ENCODE assay signal across 9 mouse cellular contexts in the genomic region with DNA sequence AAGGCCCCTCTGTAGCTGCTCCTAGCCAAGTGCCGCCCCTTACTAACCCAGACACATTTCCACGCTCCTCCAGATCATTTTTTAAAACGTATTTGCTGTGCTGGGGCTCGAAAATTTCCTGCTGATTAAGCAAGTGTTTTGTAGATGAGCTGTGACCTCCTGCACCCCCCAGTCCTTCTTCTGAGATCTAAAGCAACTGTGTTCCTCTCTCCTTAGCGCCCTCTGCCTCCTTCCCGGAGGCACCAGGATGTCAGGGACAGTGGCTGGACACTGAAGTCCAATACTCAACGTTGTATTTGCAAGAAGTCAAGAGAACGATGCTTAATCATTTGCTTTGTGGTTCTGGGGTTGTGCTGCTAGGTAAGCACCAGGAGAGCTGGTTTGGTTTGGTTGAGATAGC. TPM values are rescaled to one million over a fixed set of nuclear protein-coding genes. Genes with fewer than 3 reads are reported as not detected.
DNase-seq lines count a peak whose midpoint lies in the region; ATAC-seq and TF ChIP-seq lines count a peak whose summit lies in the region.
"Had no signal": no experiment of that assay in that cellular context is flagged by ENCODE, and none has a peak within 500 bp of the region (broad histone marks: within the 10 kb centered on the region; RNA-seq: fewer than 3 reads in every experiment).

No protein-coding gene starts in this region.

- H3K27me3 ChIP-seq in forebrain, embryonic 10.5 days (ENCODE audit: poor library complexity, severe bottlenecking), result peaks cover 62% of the 10 kb centered on the region
- no peaks in the 10 kb centered on the region for H3K27me3 ChIP-seq in forebrain, embryonic 16.5 days (replicated peaks; ENCODE audit: control insufficient read depth, insufficient read depth, low read length)
- no peaks in the 10 kb centered on the region for H3K27me3 ChIP-seq in testis, adult 2 months (ENCODE audit: control insufficient read depth, insufficient read depth, low read length)
- peaks cover 25% of the 10 kb centered on the region for H3K27me3 ChIP-seq in liver, embryonic 14.5 days (ENCODE audit: control insufficient read depth, insufficient read depth, low read length)

- TF ChIP-seq CTCF in testis, adult 2 months (IDR thresholded peaks at IDR 0.05; ENCODE audit: control insufficient read depth, insufficient read depth, insufficient replicate concordance, low read depth, low read length), result no peak
- TF ChIP-seq CTCF in liver, embryonic 14.5 days (IDR thresholded peaks at IDR 0.05; ENCODE audit: low read depth), result no peak

- H3K4me3 ChIP-seq in forebrain, embryonic 10.5 days, result peak overlapping the region; percentile 43
- no peak overlapping the region for H3K4me3 ChIP-seq in forebrain, embryonic 16.5 days (replicated peaks; ENCODE audit: low read length)
- H3K4me3 ChIP-seq in testis, adult 2 months (ENCODE audit: control insufficient read depth, low read depth, low read length), result peak overlapping the region; percentile 60
- no peak overlapping the region for H3K4me3 ChIP-seq in liver, embryonic 14.5 days (ENCODE audit: insufficient read depth in 1 of 2, low read depth in 2 of 2, low read length in 2 of 2)

- H3K9ac ChIP-seq in forebrain, embryonic 16.5 days (replicated peaks; ENCODE audit: low read depth, low read length), result no peak overlapping the region
- H3K9ac ChIP-seq in liver, embryonic 14.5 days (replicated peaks), result no peak overlapping the region

- H3K4me2 ChIP-seq in forebrain, embryonic 16.5 days (ENCODE audit: low read length), result no peak overlapping the region
- peak overlapping the region; percentile 32; the same call in 1 of the 2 replicates for H3K4me2 ChIP-seq in liver, embryonic 14.5 days (ENCODE audit: low read depth)

- no peak for TF ChIP-seq POLR2A in testis, adult 2 months (IDR thresholded peaks at IDR 0.05; ENCODE audit: control insufficient read depth, low read depth, low read length)

- H3K36me3 ChIP-seq in forebrain, embryonic 10.5 days (replicated peaks), result peaks cover 10% of the 10 kb centered on the region
- H3K36me3 ChIP-seq in forebrain, embryonic 16.5 days (ENCODE audit: control insufficient read depth, insufficient read depth), result no peaks in the 10 kb centered on the region
- H3K36me3 ChIP-seq in testis, adult 2 months (ENCODE audit: control insufficient read depth, insufficient read depth, low read length), result no peaks in the 10 kb centered on the region; the same call in 1 of the 2 replicates
- no peaks in the 10 kb centered on the region for H3K36me3 ChIP-seq in liver, embryonic 14.5 days (replicated peaks; ENCODE audit: control insufficient read depth, insufficient read depth, low read depth)

- no peak for ATAC-seq in forebrain, embryonic 16.5 days
- no peak for ATAC-seq in liver, embryonic 14.5 days (ENCODE audit: insufficient read depth)
- no peak for ATAC-seq in megakaryocyte, adult 5-6 weeks (ENCODE audit: poor library complexity, severe bottlenecking)

- no peak for DNase-seq in forebrain, embryonic 10.5 days (ENCODE audit: extremely low spot score, low spot score)
- DNase-seq in testis, postnatal 10 days (ENCODE audit: low spot score), result no peak
- DNase-seq in liver, embryonic 14.5 days (ENCODE audit: low read depth in 3 of 3, low spot score in 3 of 3), result no peak
- DNase-seq in MN1 (ENCODE audit: low spot score), result no peak
- no peak for DNase-seq in urinary bladder, postnatal 25 days (ENCODE audit: low spot score)
- DNase-seq: gastrocnemius, postnatal 36 days had no signal

- H3K27ac ChIP-seq in forebrain, embryonic 10.5 days, result no peak overlapping the region
- no peak overlapping the region for H3K27ac ChIP-seq in forebrain, embryonic 16.5 days (ENCODE audit: low read length)
- no peak overlapping the region for H3K27ac ChIP-seq in testis, adult 2 months (ENCODE audit: control insufficient read depth, insufficient read depth, low read depth, low read length)
- H3K27ac ChIP-seq in liver, embryonic 14.5 days, result no peak overlapping the region

- no peak for TF ChIP-seq EP300 in liver, embryonic 14.5 days (IDR thresholded peaks at IDR 0.05; ENCODE audit: low read depth)

- WGBS in forebrain, embryonic 10.5 days, result 12% methylated on average over 8 of the region's 8 CpGs
- 27% methylated on average over 8 of the region's 8 CpGs for WGBS in forebrain, embryonic 16.5 days
- 12% methylated on average over 8 of the region's 8 CpGs for WGBS in liver, embryonic 14.5 days (ENCODE audit: insufficient replicate concordance)

- H3K9me3 ChIP-seq in forebrain, embryonic 10.5 days, result no peaks in the 10 kb centered on the region
- no peaks in the 10 kb centered on the region for H3K9me3 ChIP-seq in forebrain, embryonic 16.5 days (ENCODE audit: control insufficient read depth, low read length)
- no peaks in the 10 kb centered on the region for H3K9me3 ChIP-seq in liver, embryonic 14.5 days (ENCODE audit: control insufficient read depth, low read length)

- peaks cover 22% of the 10 kb centered on the region for H3K4me1 ChIP-seq in forebrain, embryonic 10.5 days
- 0 out of 2 replicates have a peak, but pooled peaks cover 2% of the 10 kb centered on the region for H3K4me1 ChIP-seq in forebrain, embryonic 16.5 days (replicated peaks; ENCODE audit: control insufficient read depth, insufficient read depth, low read length)
- peaks cover 22% of the 10 kb centered on the region for H3K4me1 ChIP-seq in testis, adult 2 months (ENCODE audit: control insufficient read depth, insufficient read depth, low read length)
- H3K4me1 ChIP-seq in liver, embryonic 14.5 days (replicated peaks; ENCODE audit: control insufficient read depth in 2 of 2, insufficient read depth in 2 of 2, low read length in 1 of 2), result peaks cover 0 to 2% of the 10 kb centered on the region in 2 experiments; a peak in 1 of 4 replicates

RNA-seq across cellular contexts. Expression of gene Slc22a7, which starts 23.1 kb away (rescaled TPM):
- polyA plus RNA-seq in forebrain, embryonic 10.5 days (2016; fragmentation: Nextera tagmentation; extraction: Ambion mirVana), result not detected in 2 replicates
- not detected in 2 replicates for polyA plus RNA-seq in forebrain, embryonic 16.5 days (2015; fragmentation: Nextera tagmentation; extraction: Ambion mirVana)
- polyA plus RNA-seq in testis, adult 2 months (2012; rRNA removed), result 1.3 and 1.5 TPM in 2 replicates
- 0.03 and 0.04 TPM in 2 replicates for polyA plus RNA-seq in liver, embryonic 14.5 days (2012; rRNA removed)
- 0.09 TPM in 1 of 2 replicates, not detected in the other for polyA plus RNA-seq in liver, embryonic 14.5 days (2014; fragmentation: Nextera tagmentation; extraction: Ambion mirVana)
- not detected in 2 replicates for total RNA-seq in megakaryocyte, adult 5-6 weeks (2015)
- not detected in 2 replicates for total RNA-seq in megakaryocyte, adult 5-6 weeks (2017)
- total RNA-seq: gastrocnemius, postnatal 36 days had no signal

RNA-seq across cellular contexts. Expression of gene Ttbk1, which starts 26.1 kb away (rescaled TPM):
- polyA plus RNA-seq in forebrain, embryonic 10.5 days (2016; fragmentation: Nextera tagmentation; extraction: Ambion mirVana), result 0.71 and 1.1 TPM in 2 replicates
- 5.1 and 5.6 TPM in 2 replicates for polyA plus RNA-seq in forebrain, embryonic 16.5 days (2015; fragmentation: Nextera tagmentation; extraction: Ambion mirVana)
- polyA plus RNA-seq in testis, adult 2 months (2012; rRNA removed), result 80.7 and 92.4 TPM in 2 replicates
- polyA plus RNA-seq in liver, embryonic 14.5 days (2012; rRNA removed), result 0.02 and 0.04 TPM in 2 replicates
- polyA plus RNA-seq in liver, embryonic 14.5 days (2014; fragmentation: Nextera tagmentation; extraction: Ambion mirVana), result not detected in 2 replicates
- total RNA-seq in megakaryocyte, adult 5-6 weeks (2015), result not detected in 2 replicates
- 0.04 TPM in 1 of 2 replicates, not detected in the other for total RNA-seq in megakaryocyte, adult 5-6 weeks (2017)

RNA-seq across cellular contexts. Expression of gene Crip3, which starts 32.6 kb away (rescaled TPM):
- 0.76 TPM in 1 of 2 replicates, not detected in the other for polyA plus RNA-seq in forebrain, embryonic 10.5 days (2016; fragmentation: Nextera tagmentation; extraction: Ambion mirVana)
- 2.1 and 2.2 TPM in 2 replicates for polyA plus RNA-seq in forebrain, embryonic 16.5 days (2015; fragmentation: Nextera tagmentation; extraction: Ambion mirVana)
- polyA plus RNA-seq in testis, adult 2 months (2012; rRNA removed), result 7.4 and 8.5 TPM in 2 replicates
- polyA plus RNA-seq in liver, embryonic 14.5 days (2012; rRNA removed), result 0.05 TPM in 1 of 2 replicates, not detected in the other
- not detected in 2 replicates for polyA plus RNA-seq in liver, embryonic 14.5 days (2014; fragmentation: Nextera tagmentation; extraction: Ambion mirVana)
- not detected in 2 replicates for total RNA-seq in megakaryocyte, adult 5-6 weeks (2015)
- total RNA-seq in megakaryocyte, adult 5-6 weeks (2017), result not detected in 2 replicates

RNA-seq across cellular contexts. Expression of gene Dnph1, which starts 35.2 kb away (rescaled TPM):
- polyA plus RNA-seq in forebrain, embryonic 10.5 days (2016; fragmentation: Nextera tagmentation; extraction: Ambion mirVana), result 107 TPM in 2 replicates
- 26.0 and 26.6 TPM in 2 replicates for polyA plus RNA-seq in forebrain, embryonic 16.5 days (2015; fragmentation: Nextera tagmentation; extraction: Ambion mirVana)
- 8.7 and 9.4 TPM in 2 replicates for polyA plus RNA-seq in testis, adult 2 months (2012; rRNA removed)
- 12.0 and 14.0 TPM in 2 replicates for polyA plus RNA-seq in liver, embryonic 14.5 days (2012; rRNA removed)
- polyA plus RNA-seq in liver, embryonic 14.5 days (2014; fragmentation: Nextera tagmentation; extraction: Ambion mirVana), result 20.0 and 24.2 TPM in 2 replicates
- 10.1 and 10.4 TPM in 2 replicates for total RNA-seq in megakaryocyte, adult 5-6 weeks (2015)
- total RNA-seq in megakaryocyte, adult 5-6 weeks (2017), result 4.3 and 5.9 TPM in 2 replicates

Comparison
In these comparisons a context has a peak if more than half of its experiments do, and no peak if none do; other contexts are left out.
1. H3K4me3 ChIP-seq: peak in forebrain, embryonic 10.5 days (single experiment) and testis, adult 2 months (single experiment); none in forebrain, embryonic 16.5 days (single experiment) and liver, embryonic 14.5 days (0 of 2).
2. RNA of gene Ttbk1, which starts 26.1 kb away (polyA plus RNA-seq): 80.7 to 92.4 TPM in testis, adult 2 months; 5.1 to 5.6 TPM in forebrain, embryonic 16.5 days, 0.71 to 1.1 TPM in forebrain, embryonic 10.5 days and 0.02 to 0.04 TPM in liver, embryonic 14.5 days; every median in the first group is over 10 times any median in the second.